Mouse (Mus musculus) E14TG2a.4 (cell line): ENCODE measurements around the gene Mterf1b.

Experiments used
- CTCF ChIP-seq: conservative IDR thresholded peaks from 2 replicates; pipeline ENCODE4 v1.5.1; 2014; ENCODE audit warnings: low read length
- POU5F1 ChIP-seq: IDR thresholded peaks from 2 replicates; pipeline ENCODE4 v1.6.1; 2014; ENCODE audit warnings: low read length, borderline replicate concordance

GRCm38 (mm10) chr5:4232163-4232562, 40.0 kb downstream of the Mterf1b start:
- TF ChIP-seq CTCF = no peak
- no peak for TF ChIP-seq POU5F1
